Mouse (Mus musculus) embryonic facial prominence, embryonic 14.5 days (tissue): Measurements from ENCODE around the gene Nrxn3. TPM values are rescaled to one million over a fixed set of nuclear protein-coding genes. Genes with fewer than 3 reads are reported as not detected.

Experiments used
- ATAC-seq: fragments of 200-750 bp; cut with Nextera tagmentation; 2 replicates; pipeline ENCODE4 v1.8.0; 2017; ENCODE audit warnings: low read depth, moderate number of reproducible peaks, moderate TSS enrichment
- DNase-seq: peaks from one replicate; pipeline ENCODE4 v3.0.0-alpha.2; 2015; ENCODE audit warnings: low spot score
- H3K27ac ChIP-seq: fragments of 300-500 bp; sonication (generic); replicated peaks from 2 replicates; pipeline ENCODE4 v1.5.1; 2014; ENCODE audit warnings: low read depth, mild to moderate bottlenecking, low read length, moderate library complexity
- H3K27me3 ChIP-seq: fragments of 300-500 bp; sonication (generic); replicated peaks from 2 replicates; pipeline ENCODE4 v1.6.1; 2014; ENCODE audit warnings: low read length; ENCODE audit not compliant: control insufficient read depth, insufficient read depth
- H3K36me3 ChIP-seq: fragments of 300-500 bp; sonication (generic); 2 replicates; pipeline ENCODE4 v1.6.1; 2014; ENCODE audit warnings: low read length, mixed read lengths; ENCODE audit not compliant: control insufficient read depth, insufficient read depth
- H3K4me1 ChIP-seq: fragments of 300-500 bp; sonication (generic); 2 replicates; pipeline ENCODE4 v1.6.1; 2014; ENCODE audit warnings: antibody characterized with exemption, low read length; ENCODE audit not compliant: control insufficient read depth, insufficient read depth
- H3K4me2 ChIP-seq: fragments of 300-500 bp; sonication (generic); 2 replicates; pipeline ENCODE4 v1.6.1; 2014; ENCODE audit warnings: low read depth, mild to moderate bottlenecking, low read length, moderate library complexity, mixed read lengths
- H3K4me3 ChIP-seq: fragments of 300-500 bp; sonication (generic); 2 replicates; pipeline ENCODE4 v1.5.1; 2014; ENCODE audit warnings: low read depth, mild to moderate bottlenecking, low read length
- H3K9ac ChIP-seq: fragments of 300-500 bp; sonication (generic); 2 replicates; pipeline ENCODE4 v1.6.1; 2014; ENCODE audit warnings: low read depth, mild to moderate bottlenecking, low read length, moderate library complexity, mixed read lengths
- H3K9me3 ChIP-seq: fragments of 300-500 bp; sonication (generic); 2 replicates; pipeline ENCODE4 v1.6.1; 2016; ENCODE audit warnings: low read length; ENCODE audit not compliant: control insufficient read depth
- WGBS: fragments of 180-500 bp; shearing (Covaris S2); extraction: QIAGEN DNeasy Blood & Tissue Kit; methylation state at CpG from one replicate; pipeline ENCODE4 v1.1.7; 2014; 5-methylcytosine and 5-hydroxymethylcytosine counted together
- polyA plus RNA-seq: library from polyadenylated mRNA; unstranded; fragments of >200 nt; fragmentation: Nextera tagmentation; extraction: Ambion mirVana; gene quantifications from 2 replicates; pipeline ENCODE4 v1.2.1, GENCODE M21; 2014

The Nrxn3 gene
- polyA plus RNA-seq, 1 experiment from 2014 or later: 2.6 TPM

- no peaks in the 10 kb centered on the region for H3K9me3 ChIP-seq
- no peaks in the 10 kb centered on the region for H3K4me1 ChIP-seq
- H3K27me3 ChIP-seq: no peaks in the 10 kb centered on the region
- no peak overlapping the region for H3K4me2 ChIP-seq
- ATAC-seq: no peak
- H3K36me3 ChIP-seq: no peaks in the 10 kb centered on the region
- H3K27ac ChIP-seq: no peak overlapping the region
- DNase-seq: no peak
- no peak overlapping the region for H3K9ac ChIP-seq
- 43% methylated on average over 2 of the region's 2 CpGs for WGBS
- no peak overlapping the region for H3K4me3 ChIP-seq
Observed at GRCm38 (mm10) chr12:89471289-89471688, 748.6 kb downstream of the Nrxn3 start.

GRCm38 (mm10) chr12:89471874-89472273 lies 749.2 kb downstream of the Nrxn3 start:
- 37% methylated on average over 4 of the region's 4 CpGs for WGBS
- H3K4me3 ChIP-seq: no peak overlapping the region
- ATAC-seq: no peak
- H3K4me2 ChIP-seq: no peak overlapping the region
- H3K27me3 ChIP-seq: no peaks in the 10 kb centered on the region
- peak; percentile 3 for DNase-seq
- no peak overlapping the region for H3K27ac ChIP-seq
- H3K9me3 ChIP-seq: no peaks in the 10 kb centered on the region
- H3K36me3 ChIP-seq: no peaks in the 10 kb centered on the region
- no peak overlapping the region for H3K9ac ChIP-seq
- no peaks in the 10 kb centered on the region for H3K4me1 ChIP-seq

- no peaks in the 10 kb centered on the region for H3K36me3 ChIP-seq
- H3K27me3 ChIP-seq: no peaks in the 10 kb centered on the region
- no peak overlapping the region for H3K27ac ChIP-seq
- no peak overlapping the region for H3K4me2 ChIP-seq
- ATAC-seq (no peak), DNase-seq (peak; percentile 50)
- no peaks in the 10 kb centered on the region for H3K9me3 ChIP-seq
- H3K4me3 ChIP-seq: no peak overlapping the region
- H3K9ac ChIP-seq: no peak overlapping the region
- no peaks in the 10 kb centered on the region for H3K4me1 ChIP-seq
- 18% methylated on average over 4 of the region's 4 CpGs for WGBS
Observed at GRCm38 (mm10) chr12:89479096-89479495, 756.4 kb downstream of the Nrxn3 start.

GRCm38 (mm10) chr12:89482223-89482622 lies 759.5 kb downstream of the Nrxn3 start:
- DNase-seq (no peak), ATAC-seq (no peak)
- WGBS: 38% methylated on average over 5 of the region's 5 CpGs
- Histone ChIP-seq H3K4me2 (no peak overlapping the region), H3K27ac (no peak overlapping the region), H3K4me1 (no peaks in the 10 kb centered on the region), H3K9me3 (no peaks in the 10 kb centered on the region), H3K36me3 (no peaks in the 10 kb centered on the region), H3K27me3 (no peaks in the 10 kb centered on the region), H3K9ac (no peak overlapping the region), H3K4me3 (no peak overlapping the region)

GRCm38 (mm10) chr12:89504026-89504425 lies 781.4 kb downstream of the Nrxn3 start:
- ATAC-seq: no peak
- H3K27me3 ChIP-seq: no peaks in the 10 kb centered on the region
- DNase-seq: no peak
- no peak overlapping the region for H3K4me3 ChIP-seq
- no peak overlapping the region for H3K27ac ChIP-seq
- no peak overlapping the region for H3K4me2 ChIP-seq
- 49% methylated on average over 3 of the region's 3 CpGs for WGBS
- no peaks in the 10 kb centered on the region for H3K4me1 ChIP-seq
- H3K9ac ChIP-seq: no peak overlapping the region
- H3K36me3 ChIP-seq: no peaks in the 10 kb centered on the region
- no peaks in the 10 kb centered on the region for H3K9me3 ChIP-seq

- Histone ChIP-seq H3K9ac (no peak overlapping the region), H3K4me1 (no peaks in the 10 kb centered on the region), H3K4me2 (no peak overlapping the region), H3K9me3 (no peaks in the 10 kb centered on the region), H3K36me3 (no peaks in the 10 kb centered on the region), H3K4me3 (no peak overlapping the region), H3K27me3 (no peaks in the 10 kb centered on the region), H3K27ac (no peak overlapping the region)
- DNase-seq: peak; percentile 72
- ATAC-seq: peak; percentile 50; the same call in 1 of the 2 replicates
- 29% methylated on average over 2 of the region's 2 CpGs for WGBS
Observed at GRCm38 (mm10) chr12:89505121-89505764, 782.6 kb downstream of the Nrxn3 start.

- Histone ChIP-seq H3K4me2 (no peak overlapping the region), H3K9ac (no peak overlapping the region), H3K27me3 (no peaks in the 10 kb centered on the region), H3K4me3 (no peak overlapping the region), H3K9me3 (no peaks in the 10 kb centered on the region), H3K36me3 (no peaks in the 10 kb centered on the region), H3K27ac (no peak overlapping the region), H3K4me1 (no peaks in the 10 kb centered on the region)
- ATAC-seq: no peak
- DNase-seq: no peak
Observed at GRCm38 (mm10) chr12:89508970-89509369, 786.3 kb downstream of the Nrxn3 start.

- WGBS: 41% methylated on average over 7 of the region's 7 CpGs
- no peak for ATAC-seq
- no peaks in the 10 kb centered on the region for H3K9me3 ChIP-seq
- no peak overlapping the region for H3K9ac ChIP-seq
- H3K4me2 ChIP-seq: no peak overlapping the region
- H3K36me3 ChIP-seq: no peaks in the 10 kb centered on the region
- no peak overlapping the region for H3K4me3 ChIP-seq
- H3K4me1 ChIP-seq: no peaks in the 10 kb centered on the region
- H3K27me3 ChIP-seq: no peaks in the 10 kb centered on the region
- H3K27ac ChIP-seq: no peak overlapping the region
- peak; percentile 61 for DNase-seq
Observed at GRCm38 (mm10) chr12:89513759-89514158, 791.1 kb downstream of the Nrxn3 start.

GRCm38 (mm10) chr12:89516046-89516445 lies 793.4 kb downstream of the Nrxn3 start:
- Histone ChIP-seq H3K9me3 (no peaks in the 10 kb centered on the region), H3K27me3 (no peaks in the 10 kb centered on the region), H3K4me2 (no peak overlapping the region), H3K4me3 (no peak overlapping the region), H3K36me3 (no peaks in the 10 kb centered on the region), H3K27ac (no peak overlapping the region), H3K9ac (no peak overlapping the region), H3K4me1 (no peaks in the 10 kb centered on the region)
- WGBS: 68% methylated on average over 6 of the region's 6 CpGs
- DNase-seq: peak; percentile 1
- ATAC-seq: no peak
